Mouse (Mus musculus) MN1 (cell line): ENCODE results near the gene Pim3.

Experiments
- DNase-seq: peaks from one replicate; pipeline ENCODE4 v3.0.0-alpha.2; 2016; ENCODE audit warnings: low spot score

Pim3 gene

DNA sequence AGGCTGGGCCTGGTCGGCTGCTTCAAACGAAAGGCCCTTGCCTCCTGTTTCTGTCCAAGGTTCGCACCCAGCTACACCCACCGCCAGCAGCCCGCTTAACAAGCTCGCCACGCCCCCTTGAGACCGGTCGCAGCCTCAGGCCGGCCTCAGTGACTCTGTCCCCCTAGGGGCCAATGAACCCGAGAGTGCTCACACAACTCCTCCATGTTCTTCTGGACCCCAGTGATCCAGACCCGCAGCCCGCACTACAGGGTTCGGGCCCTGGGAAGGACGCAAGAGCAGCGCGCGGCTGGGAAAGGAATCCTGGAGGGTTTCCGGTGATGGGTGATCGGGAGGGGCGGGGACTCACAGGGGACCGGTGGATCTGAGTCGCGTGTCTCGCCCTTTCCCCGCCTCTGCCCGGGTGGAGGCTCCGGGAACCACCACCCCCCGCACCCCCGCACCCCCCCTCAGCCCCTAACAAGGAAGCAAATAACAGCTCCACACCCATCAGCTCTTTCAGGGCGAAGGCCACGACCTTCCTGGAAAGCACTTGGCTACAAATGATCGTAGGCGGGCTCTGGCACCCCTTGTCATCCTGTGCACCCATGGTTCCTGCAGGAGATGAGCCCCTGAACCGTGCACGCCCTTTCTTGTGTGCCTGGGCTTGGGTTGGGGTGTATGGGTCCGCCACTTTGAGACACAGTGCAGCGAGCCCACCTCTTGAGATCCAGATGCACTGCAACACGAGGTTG lies 24.6 kb upstream of the Pim3 start:
- DNase-seq: peak; percentile 82

GRCm38 (mm10) chr15:88837977-88838376 lies 24.0 kb upstream of the Pim3 start:
- peak; percentile 32 for DNase-seq

- DNase-seq: peak; percentile 51
These were observed 22.7 kb upstream of the Pim3 start for GRCm38 (mm10) chr15:88839271-88839670.

DNA sequence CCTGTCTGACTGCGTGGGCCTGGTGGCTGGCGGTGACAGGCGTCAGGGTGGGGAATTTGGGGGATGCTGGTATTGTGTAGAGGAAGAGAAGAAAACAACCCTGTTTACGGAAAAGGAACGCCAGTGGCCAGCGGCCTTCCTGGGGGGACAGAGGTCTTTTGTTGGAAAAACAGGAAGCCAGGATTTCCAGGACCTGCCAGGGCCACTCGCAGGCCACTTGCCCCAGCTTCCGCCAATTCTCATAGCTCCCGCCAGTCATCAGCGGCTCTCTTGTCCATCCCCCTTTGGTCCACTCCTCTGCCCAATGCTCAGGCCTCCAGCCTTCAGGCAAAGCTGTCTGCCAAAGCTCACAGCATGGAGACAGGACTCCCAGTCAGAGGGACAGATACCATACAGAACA lies 21.9 kb upstream of the Pim3 start:
- no peak for DNase-seq

DNA sequence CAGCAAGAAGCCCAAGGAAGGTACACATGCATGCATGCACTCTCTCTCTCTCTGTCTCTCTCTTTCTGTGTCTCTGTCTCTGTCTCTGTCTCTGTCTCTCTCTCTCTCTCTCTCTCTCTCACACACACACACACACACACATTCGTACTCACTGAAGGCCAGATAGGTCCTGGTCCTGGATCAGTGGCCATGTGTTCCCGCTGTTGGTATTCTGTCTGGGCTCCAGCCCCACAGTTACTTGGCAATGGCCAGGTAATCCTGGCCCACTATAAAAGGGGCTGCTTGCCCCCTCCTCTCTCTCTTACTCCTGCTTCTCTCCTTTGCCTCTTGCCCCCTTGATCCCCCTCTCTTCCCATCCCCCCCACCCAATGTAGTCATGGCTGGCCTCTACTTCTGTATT lies 20.8 kb upstream of the Pim3 start:
- DNase-seq: no peak

DNA sequence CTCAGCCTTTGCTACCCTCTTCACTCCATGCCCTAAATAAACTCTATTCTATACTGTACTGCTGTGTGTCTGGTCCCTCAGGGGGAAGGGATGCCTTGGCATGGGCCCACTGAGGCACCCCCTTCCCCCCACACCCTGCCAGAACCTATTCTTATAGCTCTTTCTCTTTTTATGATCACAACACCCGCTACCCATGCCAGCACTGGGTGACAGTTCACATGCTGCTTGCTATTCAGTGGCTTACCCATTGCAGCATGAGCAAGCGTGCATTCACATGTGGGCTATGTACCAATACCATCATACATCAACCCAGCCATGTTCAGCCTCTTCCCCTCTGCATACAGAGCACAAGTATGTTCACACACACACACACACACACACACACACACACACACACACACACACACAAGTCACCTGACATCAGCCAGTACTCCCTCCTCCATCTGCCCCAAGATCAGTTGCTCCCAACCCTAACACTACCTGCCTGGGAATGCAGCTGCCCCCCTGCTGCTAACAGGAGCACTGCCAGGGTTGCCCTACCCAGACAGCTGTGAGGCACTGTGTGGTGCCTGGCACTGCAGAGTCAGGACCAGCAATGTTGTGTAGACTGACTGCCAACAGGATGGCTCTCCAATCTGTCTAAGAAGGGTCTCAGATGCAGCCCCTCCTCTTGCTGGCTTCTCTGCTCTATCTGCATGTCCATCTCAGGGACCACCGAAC lies 20.2 kb upstream of the Pim3 start:
- no peak for DNase-seq

GRCm38 (mm10) chr15:88842300-88842673 lies 19.7 kb upstream of the Pim3 start:
- DNase-seq: no peak

DNA sequence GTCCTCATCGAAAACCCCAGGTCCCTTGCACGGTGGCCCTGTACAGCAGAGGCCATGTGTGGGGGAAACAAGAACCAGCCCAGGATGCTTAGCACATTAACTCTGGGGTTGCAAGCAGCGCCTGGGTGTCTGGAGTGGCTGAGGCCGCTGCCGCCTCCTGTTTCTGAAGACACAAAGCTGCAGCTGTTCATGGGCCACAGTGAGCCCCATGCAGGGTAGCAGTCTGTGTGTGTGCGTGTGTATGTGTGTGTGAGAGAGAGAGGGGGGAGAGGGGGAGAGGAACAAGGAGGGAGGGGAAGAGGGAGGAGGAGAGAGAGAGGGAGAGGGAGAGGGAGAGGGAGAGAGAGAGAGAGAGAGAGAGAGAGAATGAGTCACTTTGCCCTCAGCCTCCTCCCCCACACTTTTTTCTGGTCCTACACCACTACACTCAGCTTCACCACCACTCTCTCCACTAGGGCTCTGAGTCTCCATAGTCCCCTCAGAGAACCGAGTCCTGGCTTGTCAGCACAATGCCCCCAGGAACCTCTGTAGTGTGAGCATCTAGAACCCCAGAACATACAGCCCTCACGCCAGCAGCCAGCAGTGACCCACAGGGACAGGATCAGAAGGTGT lies 18.4 kb upstream of the Pim3 start:
- peak; percentile 63 for DNase-seq

- DNase-seq: no peak
These were observed 17.0 kb upstream of the Pim3 start for GRCm38 (mm10) chr15:88844966-88845365.

DNA sequence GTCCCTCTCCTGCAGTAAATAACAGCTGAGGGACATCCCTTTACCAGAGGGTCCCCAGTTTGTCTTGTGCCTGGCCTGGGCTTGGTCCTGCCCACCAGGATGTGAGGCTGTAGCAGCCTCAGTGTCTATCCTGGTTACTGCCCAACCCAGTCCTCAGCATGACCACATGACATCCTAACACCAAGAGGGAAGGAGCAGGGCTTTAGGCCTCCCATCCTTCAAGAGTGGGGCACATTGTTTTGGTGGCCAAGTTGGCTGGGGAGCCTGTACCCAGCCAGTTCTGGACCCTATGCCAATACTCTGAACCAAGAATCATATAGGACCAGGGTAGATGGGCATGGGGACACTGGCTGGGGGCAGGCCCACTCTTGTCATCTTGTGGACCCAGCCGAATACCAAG lies 13.3 kb upstream of the Pim3 start:
- DNase-seq: no peak

- no peak for DNase-seq
These were observed 12.4 kb upstream of the Pim3 start for GRCm38 (mm10) chr15:88849621-88850020.

- DNase-seq: peak; percentile 36
These were observed 11.7 kb upstream of the Pim3 start for GRCm38 (mm10) chr15:88850146-88850826.

DNA sequence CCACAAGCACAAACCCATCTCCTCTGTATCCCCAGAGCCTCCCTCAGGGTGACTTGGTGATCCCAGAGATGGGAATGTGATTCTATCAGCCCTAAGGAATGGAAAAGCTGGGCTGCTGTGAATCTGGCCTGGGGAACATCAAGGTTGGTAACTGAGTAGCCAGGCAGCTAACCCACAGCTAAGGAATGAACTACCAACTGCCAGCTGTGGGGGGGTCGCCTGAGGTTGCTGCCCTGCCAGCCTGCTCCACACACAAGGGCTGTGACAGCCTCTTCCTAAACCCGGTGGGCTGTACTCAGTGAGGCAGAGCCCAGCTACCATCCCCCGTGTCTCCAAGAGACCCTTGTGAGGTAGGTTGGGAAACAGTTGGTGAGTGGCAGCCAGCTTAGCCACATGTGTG lies 10.9 kb upstream of the Pim3 start:
- no peak for DNase-seq

GRCm38 (mm10) chr15:88851507-88852149 lies 10.4 kb upstream of the Pim3 start:
- DNase-seq: no peak

GRCm38 (mm10) chr15:88853106-88853505 lies 8.9 kb upstream of the Pim3 start:
- no peak for DNase-seq

- DNase-seq: no peak
These were observed 7.6 kb upstream of the Pim3 start for GRCm38 (mm10) chr15:88854119-88854968.

GRCm38 (mm10) chr15:88854969-88855830 lies 6.8 kb upstream of the Pim3 start:
- no peak for DNase-seq

DNA sequence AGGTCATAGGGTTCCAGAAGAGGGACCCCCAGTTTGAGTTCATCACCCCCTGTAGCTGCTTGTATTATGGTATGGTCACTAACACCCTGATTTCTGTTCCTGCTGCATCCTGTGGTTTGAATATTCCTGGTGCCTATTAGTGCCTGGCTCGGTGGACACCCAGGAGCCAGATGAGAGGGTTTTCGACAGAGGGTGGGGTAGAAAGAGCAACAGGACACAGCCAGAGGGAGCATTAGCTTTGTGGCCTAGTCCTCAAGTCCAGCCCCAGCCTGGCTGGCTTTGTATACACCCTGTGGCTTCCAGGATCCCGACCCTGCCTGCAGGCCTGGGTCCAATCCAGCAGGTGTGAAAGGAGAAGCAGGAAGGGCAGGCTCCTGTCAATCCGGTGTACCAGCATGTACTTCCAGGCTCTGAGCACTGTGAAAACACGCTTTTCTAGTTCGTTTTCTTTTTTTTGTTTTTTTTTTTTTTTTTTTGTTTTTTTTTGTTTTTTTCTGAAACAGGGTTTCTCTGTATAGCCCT lies 6.0 kb upstream of the Pim3 start:
- DNase-seq: no peak

DNA sequence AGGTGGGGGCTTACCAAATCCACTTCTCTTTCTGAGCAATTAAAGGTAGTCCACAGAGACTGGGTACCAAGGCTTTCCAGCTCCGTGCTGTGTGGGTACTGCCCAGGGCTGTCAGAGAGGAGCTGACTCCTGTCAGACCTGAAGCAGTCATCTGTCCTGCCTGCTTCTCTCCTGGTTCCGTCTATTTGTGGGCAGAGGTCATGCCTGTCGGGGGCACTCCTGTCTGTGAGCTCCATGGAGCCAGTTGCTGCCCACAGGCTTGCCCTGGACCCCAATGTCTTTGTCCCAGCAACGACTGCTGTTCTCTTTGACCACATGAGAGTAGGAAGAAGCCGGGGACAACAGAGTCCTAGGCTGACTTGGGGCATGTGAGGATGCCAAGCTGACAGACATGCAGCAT lies 5.4 kb upstream of the Pim3 start:
- no peak for DNase-seq

DNA sequence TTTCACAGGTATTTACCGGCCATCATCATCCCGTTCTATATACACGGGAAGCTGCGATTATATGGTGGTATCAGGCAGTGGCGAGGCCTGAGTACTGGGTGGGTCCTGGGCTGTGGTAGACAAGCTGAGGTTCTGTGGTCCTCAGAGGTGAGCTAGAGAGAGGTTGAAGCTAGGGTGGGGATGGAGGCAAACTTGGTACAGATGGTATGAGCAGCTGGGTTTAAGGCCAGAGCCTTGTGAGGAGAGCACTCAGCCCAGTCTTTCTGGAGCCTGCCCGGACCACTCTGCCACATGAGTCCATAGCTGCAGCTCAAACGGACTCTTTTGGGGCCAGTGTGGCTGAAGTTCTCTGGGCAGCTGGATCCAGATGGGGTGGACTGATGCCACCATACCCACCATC lies 4.6 kb upstream of the Pim3 start:
- no peak for DNase-seq
